25 mouse cellular contexts compared by ENCODE assay signal in genomic region chr5:107982016-107982415, GRCm38 (mm10). TPM values are rescaled to one million over a fixed set of nuclear protein-coding genes. Genes with fewer than 3 reads are reported as not detected.
DNase-seq lines count a peak whose midpoint lies in the region; ATAC-seq and TF ChIP-seq lines count a peak whose summit lies in the region.
"Had no signal": no experiment of that assay in that cellular context is flagged by ENCODE, and none has a peak within 500 bp of the region (broad histone marks: within the 10 kb centered on the region; RNA-seq: fewer than 3 reads in every experiment).

No protein-coding gene starts in this region.

- no peak overlapping the region for H3K9ac ChIP-seq in liver, adult 2 months (ENCODE audit: low read depth, low read length)
- no peak overlapping the region for H3K9ac ChIP-seq in liver, embryonic 12.5 days
- H3K9ac ChIP-seq: embryonic facial prominence, embryonic 13.5 days; embryonic facial prominence, embryonic 15.5 days; forebrain, embryonic 13.5 days; forebrain, embryonic 15.5 days; forebrain, postnatal 0 days had no signal

- H3K4me2 ChIP-seq in liver, embryonic 12.5 days, result no peak overlapping the region
- H3K4me2 ChIP-seq: embryonic facial prominence, embryonic 13.5 days; embryonic facial prominence, embryonic 15.5 days; forebrain, embryonic 13.5 days; forebrain, embryonic 15.5 days had no signal

- peak overlapping the region; percentile 30; the same call in 1 of the 2 replicates for H3K27ac ChIP-seq in kidney, adult 2 months (ENCODE audit: insufficient read depth, low read depth, low read length)
- H3K27ac ChIP-seq in liver, adult 2 months (replicated peaks; ENCODE audit: insufficient read depth, low read depth, low read length), result no peak overlapping the region
- no peak overlapping the region for H3K27ac ChIP-seq in liver, embryonic 12.5 days
- peak overlapping the region; percentile 73 for H3K27ac ChIP-seq in spleen, adult 2 months (ENCODE audit: insufficient read depth, low read length)
- H3K27ac ChIP-seq: embryonic facial prominence, embryonic 13.5 days; embryonic facial prominence, embryonic 15.5 days; forebrain, embryonic 13.5 days; forebrain, embryonic 15.5 days had no signal

- TF ChIP-seq POLR2A in kidney, adult 2 months (IDR thresholded peaks at IDR 0.05; ENCODE audit: low read depth, low read length), result no peak
- no peak for TF ChIP-seq POLR2A in liver, adult 2 months (IDR thresholded peaks at IDR 0.05; ENCODE audit: extremely low read depth, insufficient read depth, low read length)
- TF ChIP-seq POLR2A in spleen, adult 2 months (IDR thresholded peaks at IDR 0.05; ENCODE audit: low read depth, low read length), result no peak

- no peaks in the 10 kb centered on the region for H3K36me3 ChIP-seq in kidney, adult 2 months (ENCODE audit: control insufficient read depth, insufficient read depth, low read length)
- no peaks in the 10 kb centered on the region for H3K36me3 ChIP-seq in liver, adult 2 months (ENCODE audit: control insufficient read depth, insufficient read depth, low read length)
- H3K36me3 ChIP-seq in liver, embryonic 12.5 days, result no peaks in the 10 kb centered on the region
- H3K36me3 ChIP-seq in spleen, adult 2 months (ENCODE audit: control insufficient read depth, insufficient read depth, low read length), result no peaks in the 10 kb centered on the region; the same call in 1 of the 2 replicates
- H3K36me3 ChIP-seq: embryonic facial prominence, embryonic 13.5 days; embryonic facial prominence, embryonic 15.5 days; forebrain, embryonic 15.5 days had no signal

- peaks cover 2% of the 10 kb centered on the region; the same call in 1 of the 2 replicates for H3K79me2 ChIP-seq in liver, adult 2 months (ENCODE audit: control insufficient read depth, insufficient read depth, low read length)

- TF ChIP-seq CTCF in kidney, adult 2 months (conservative IDR thresholded peaks at IDR 0.05; ENCODE audit: insufficient read depth, insufficient read length, low read depth, low read length), result no peak
- no peak for TF ChIP-seq CTCF in liver, adult 2 months (IDR thresholded peaks at IDR 0.05; ENCODE audit: low read depth, low read length)
- no peak for TF ChIP-seq CTCF in spleen, adult 2 months (IDR thresholded peaks at IDR 0.05; ENCODE audit: extremely low read depth, insufficient read depth, insufficient read length, insufficient replicate concordance)

- H3K4me3 ChIP-seq in kidney, adult 2 months (ENCODE audit: insufficient read depth, low read depth, low read length), result no peak overlapping the region
- no peak overlapping the region for H3K4me3 ChIP-seq in liver, adult 2 months (ENCODE audit: insufficient read depth, low read depth, low read length)
- H3K4me3 ChIP-seq in liver, embryonic 12.5 days, result no peak overlapping the region
- H3K4me3 ChIP-seq in spleen, adult 2 months (ENCODE audit: extremely low read depth, insufficient read depth, insufficient read length), result no peak overlapping the region
- H3K4me3 ChIP-seq: embryonic facial prominence, embryonic 13.5 days; embryonic facial prominence, embryonic 15.5 days; forebrain, embryonic 13.5 days; forebrain, embryonic 15.5 days had no signal

- DNase-seq in kidney, adult 2 months, result peak; percentile 66
- DNase-seq in kidney, postnatal 25 days, result no peak
- DNase-seq in liver, adult 2 months (ENCODE audit: extremely low read depth, low read depth, low spot score), result peak; percentile 83
- DNase-seq in spleen, adult 2 months (ENCODE audit: low read depth in 1 of 2, low spot score in 2 of 2), result no peak
- DNase-seq in spleen, postnatal 14 days (ENCODE audit: low spot score in 2 of 2), result no peak
- DNase-seq in adipocyte (ENCODE audit: low spot score), result peak; percentile 86
- DNase-seq: adrenal gland, adult 2 months; adrenal gland, postnatal 10 days; adrenal gland, postnatal 25 days; cerebellum, adult 11 months; cerebellum, adult 18-20 months; cerebellum, adult 8-10 months; cerebellum, adult 9-11 months; cerebellum, postnatal 14 days; cerebellum, postnatal 36 days; embryo, embryonic 11 days; forebrain, postnatal 0 days had no signal

- no peaks in the 10 kb centered on the region for H3K27me3 ChIP-seq in kidney, adult 2 months (replicated peaks; ENCODE audit: control insufficient read depth, insufficient read depth, low read length)
- H3K27me3 ChIP-seq in liver, adult 2 months (ENCODE audit: control insufficient read depth, insufficient read depth, low read length), result no peaks in the 10 kb centered on the region
- no peaks in the 10 kb centered on the region for H3K27me3 ChIP-seq in liver, embryonic 12.5 days (replicated peaks)
- H3K27me3 ChIP-seq in spleen, adult 2 months (ENCODE audit: control insufficient read depth, insufficient read depth, low read length), result no peaks in the 10 kb centered on the region
- H3K27me3 ChIP-seq: embryonic facial prominence, embryonic 13.5 days; embryonic facial prominence, embryonic 15.5 days; forebrain, embryonic 13.5 days; forebrain, embryonic 15.5 days; Patski had no signal

- 32% methylated on average over 3 of the region's 3 CpGs for WGBS in kidney, adult 2 months
- 19% methylated on average over 3 of the region's 3 CpGs for WGBS in liver, adult 2 months
- WGBS in liver, embryonic 12.5 days (ENCODE audit: insufficient replicate concordance), result 66% methylated on average over 3 of the region's 3 CpGs
- 79% methylated on average over 3 of the region's 3 CpGs for WGBS in spleen, adult 2 months

- peaks cover 18% of the 10 kb centered on the region for H3K4me1 ChIP-seq in kidney, adult 2 months (ENCODE audit: control insufficient read depth, insufficient read depth, low read length)
- peaks cover 16% of the 10 kb centered on the region for H3K4me1 ChIP-seq in liver, adult 2 months (ENCODE audit: control insufficient read depth, insufficient read depth, low read length)
- peaks cover 56% of the 10 kb centered on the region for H3K4me1 ChIP-seq in liver, embryonic 12.5 days
- peaks cover 26% of the 10 kb centered on the region for H3K4me1 ChIP-seq in spleen, adult 2 months (ENCODE audit: control insufficient read depth, insufficient read depth, insufficient read length)
- H3K4me1 ChIP-seq: embryonic facial prominence, embryonic 13.5 days; embryonic facial prominence, embryonic 15.5 days had no signal

- H3K9me3 ChIP-seq in liver, embryonic 12.5 days (replicated peaks), result no peaks in the 10 kb centered on the region
- H3K9me3 ChIP-seq: embryonic facial prominence, embryonic 13.5 days; embryonic facial prominence, embryonic 15.5 days; forebrain, embryonic 13.5 days; forebrain, embryonic 15.5 days had no signal

- no peak for ATAC-seq in liver, embryonic 12.5 days
- no peak for ATAC-seq in erythroblast, adult 5-6 weeks (replicated peaks; ENCODE audit: low FRiP score, poor library complexity, severe bottlenecking)
- ATAC-seq: activated CD4-positive, CD25-positive, alpha-beta regulatory T cell, adult 4 months; forebrain, embryonic 13.5 days; forebrain, embryonic 15.5 days; forebrain, postnatal 0 days; Patski had no signal

RNA-seq across cellular contexts. Expression of gene Fam69a, which starts 4.9 kb away (rescaled TPM):
- polyA plus RNA-seq in kidney, adult 2 months (2012; rRNA removed), result 4.4 and 7.0 TPM in 2 replicates
- total RNA-seq in liver, adult 2 months (2014; rRNA removed), result 3.9 and 5.3 TPM in 2 replicates
- 0.97 and 1.4 TPM in 2 replicates for polyA plus RNA-seq in liver, adult 2 months (2012; rRNA removed)
- polyA plus RNA-seq in liver, embryonic 12.5 days (2016; fragmentation: Nextera tagmentation; extraction: Ambion mirVana), result 12.5 and 13.8 TPM in 2 replicates
- 1.6 and 2.2 TPM in 2 replicates for polyA plus RNA-seq in spleen, adult 2 months (2012; rRNA removed)
- total RNA-seq in erythroblast, adult 5-6 weeks (2015; ENCODE audit: low replicate concordance), result 7.9 and 19.0 TPM in 2 replicates
- total RNA-seq in erythroblast, adult 5-6 weeks (2017; ENCODE audit: low replicate concordance), result 3.6 and 7.2 TPM in 2 replicates

Comparison
In these comparisons a context has a peak if more than half of its experiments do, and no peak if none do; other contexts are left out.
1. DNase-seq: peak in kidney, adult 2 months (single experiment), liver, adult 2 months (single experiment) and adipocyte (single experiment); none in kidney, postnatal 25 days (0 of 2), spleen, adult 2 months (0 of 2) and spleen, postnatal 14 days (0 of 2).
2. H3K27ac ChIP-seq: peak in kidney, adult 2 months (single experiment) and spleen, adult 2 months (single experiment); none in liver, adult 2 months (single experiment) and liver, embryonic 12.5 days (single experiment).